Comparison of ENCODE assay signal across 5 mouse cellular contexts in genomic region chr7:29139237-29139636, GRCm38 (mm10). TPM values are rescaled to one million over a fixed set of nuclear protein-coding genes. Genes with fewer than 3 reads are reported as not detected.
DNase-seq lines count a peak whose midpoint lies in the region; TF ChIP-seq lines count a peak whose summit lies in the region.
"Not testable (repeated sequence)": the region's sequence is repeated elsewhere in the genome, so short reads cannot be mapped to it uniquely, and the experiment has no call there.
"Had no signal": no experiment of that assay in that cellular context is flagged by ENCODE, and none has a peak within 500 bp of the region (broad histone marks: within the 10 kb centered on the region; RNA-seq: fewer than 3 reads in every experiment).

No protein-coding gene starts in this region.

- H3K27me3 ChIP-seq in CH12.LX (replicated peaks); MEL (ENCODE audit: control insufficient read depth in 1 of 2, insufficient read depth in 2 of 2, low read length in 2 of 2): not testable (repeated sequence)

- H3K36me3 ChIP-seq in CH12.LX (replicated peaks in 1 of 2; ENCODE audit: control insufficient read depth in 1 of 2, insufficient read depth in 1 of 2, low read length in 1 of 2); MEL (ENCODE audit: control insufficient read depth in 1 of 2, insufficient read depth in 2 of 2, low read length in 2 of 2): not testable (repeated sequence)

- dilution Hi-C loops in CH12.LX (cut with MboI; ENCODE audit: extremely low pct_ligation_motif_present, extremely low pct_unique_long_range_greater_than_20kb, low sequenced_read_pairs) = not testable (repeated sequence)

- not testable (repeated sequence) for H3K4me2 ChIP-seq in CH12.LX (ENCODE audit: insufficient read depth, low read depth, poor library complexity, severe bottlenecking)

- H3K9ac ChIP-seq in CH12.LX (ENCODE audit: insufficient read depth, low read depth); MEL (ENCODE audit: control insufficient read depth, low read depth, low read length, poor library complexity, severe bottlenecking): not testable (repeated sequence)

- peaks cover 12 to 49% of the 10 kb centered on the region in 2 experiments for H3K4me1 ChIP-seq in CH12.LX (ENCODE audit: control insufficient read depth in 1 of 2, insufficient read depth in 2 of 2)
- peaks cover 5 to 12% of the 10 kb centered on the region in 2 experiments for H3K4me1 ChIP-seq in MEL (ENCODE audit: control insufficient read depth in 1 of 2, insufficient read depth in 2 of 2, low read length in 2 of 2)

- DNase-seq in CH12.LX (ENCODE audit: extremely low read depth); MEL (ENCODE audit: low read depth, low spot score): not testable (repeated sequence)

- TF ChIP-seq EP300 in CH12.LX (IDR thresholded peaks at IDR 0.05; ENCODE audit: low read length); MEL (IDR thresholded peaks at IDR 0.05; ENCODE audit: low read depth in 1 of 2, low read length in 2 of 2): not testable (repeated sequence)

- not testable (repeated sequence) for H3K79me2 ChIP-seq in CH12.LX (replicated peaks; ENCODE audit: control insufficient read depth, extremely low read depth, insufficient read depth, poor library complexity, severe bottlenecking); MEL (ENCODE audit: control insufficient read depth, insufficient read depth, low read length, poor library complexity)

- TF ChIP-seq POLR2A in CH12.LX (IDR thresholded peaks at IDR 0.05; ENCODE audit: low read depth, low read length); MEL (IDR thresholded peaks at IDR 0.05; ENCODE audit: control insufficient read depth in 1 of 2, insufficient read depth in 1 of 2, low read depth in 1 of 2, low read length in 2 of 2, poor library complexity in 1 of 2): not testable (repeated sequence)

- not testable (repeated sequence) for H3K4me3 ChIP-seq in CH12.LX (replicated peaks in 1 of 3; ENCODE audit: low read depth in 2 of 3, low read length in 2 of 3, poor library complexity in 1 of 3); MEL (ENCODE audit: control insufficient read depth in 1 of 2, insufficient read depth in 1 of 2, low read depth in 2 of 2, low read length in 2 of 2)

- not testable (repeated sequence) for H3K27ac ChIP-seq in CH12.LX (ENCODE audit: insufficient read depth, low read depth); MEL (ENCODE audit: control insufficient read depth, low read depth, low read length)

- not testable (repeated sequence) for TF ChIP-seq RAD21 in CH12.LX (IDR thresholded peaks at IDR 0.05; ENCODE audit: low read depth, low read length); MEL (IDR thresholded peaks at IDR 0.05; ENCODE audit: low read depth, low read length)

- in situ Hi-C loops in CH12.LX (cut with MboI; ENCODE audit: low pct_ligation_motif_present, low pct_unique_long_range_greater_than_20kb, low sequenced_read_pairs) = not testable (repeated sequence)

- TF ChIP-seq CTCF in CH12.LX (conservative IDR thresholded peaks at IDR 0.05 in 1 of 2, IDR thresholded peaks at IDR 0.05 in 1 of 2; ENCODE audit: low read depth in 2 of 2, low read length in 2 of 2); MEL (IDR thresholded peaks at IDR 0.05 in 2 of 3, conservative IDR thresholded peaks at IDR 0.05 in 1 of 3; ENCODE audit: control insufficient read depth in 1 of 3, insufficient read depth in 1 of 3, low read depth in 2 of 3, low read length in 3 of 3, poor library complexity in 1 of 3, severe bottlenecking in 1 of 3): not testable (repeated sequence)

- H3K9me3 ChIP-seq in CH12.LX (replicated peaks; ENCODE audit: low read length); MEL (replicated peaks; ENCODE audit: insufficient read depth, low read length): not testable (repeated sequence)

TF ChIP-seq in CH12.LX, 34 proteins besides CTCF, POLR2A, EP300 and RAD21:
- peak; percentile 54 for TF ChIP-seq ZNF384 (IDR thresholded peaks at IDR 0.05; ENCODE audit: low read depth, low read length)

TF ChIP-seq in MEL, 35 proteins besides CTCF, POLR2A, EP300 and RAD21:
- TF ChIP-seq ZNF384 (IDR thresholded peaks at IDR 0.05; ENCODE audit: low read depth, low read length) = peak; percentile 79
TF ChIP-seq in MEL: peak in this region for 1; not testable (repeated sequence) for 34.

RNA-seq across cellular contexts. Expression of gene Rasgrp4, which starts 4.6 kb away (rescaled TPM):
- 0.88 and 1.4 TPM in 2 replicates for total RNA-seq in CH12.LX (2012; rRNA removed)
- total RNA-seq in CH12.LX (2014; rRNA removed) = 0.26 and 0.58 TPM in 2 replicates
- polyA plus RNA-seq in CH12.LX (2012; ENCODE audit: insufficient read length, low read depth) = 2.9 and 3.2 TPM in 2 replicates
- total RNA-seq in MEL (2012; rRNA removed) = 0.46 and 0.56 TPM in 2 replicates
- polyA plus RNA-seq in MEL (2012; ENCODE audit: insufficient read depth in 1 of 2, insufficient read length in 2 of 2, low read depth in 1 of 2, low replicate concordance in 2 of 2, missing spikeins in 1 of 2) = 1 to 10 TPM in 1 of 2 experiments, not detected in 1; 1.9 TPM

RNA-seq across cellular contexts. Expression of gene Ryr1, which starts 14.3 kb away (rescaled TPM):
- total RNA-seq in CH12.LX (2012; rRNA removed) = 0.63 and 0.68 TPM in 2 replicates
- total RNA-seq in CH12.LX (2014; rRNA removed) = 0.43 TPM in 2 replicates
- 0.86 and 1.1 TPM in 2 replicates for polyA plus RNA-seq in CH12.LX (2012; ENCODE audit: insufficient read length, low read depth)
- total RNA-seq in MEL (2012; rRNA removed) = 0.16 and 0.27 TPM in 2 replicates
- under 1 TPM in 1 of 2 experiments, not detected in 1; 0.54 TPM for polyA plus RNA-seq in MEL (2012; ENCODE audit: insufficient read depth in 1 of 2, insufficient read length in 2 of 2, low read depth in 1 of 2, low replicate concordance in 2 of 2, missing spikeins in 1 of 2)
- polyA plus RNA-seq: adrenal gland, adult 2 months had no signal

RNA-seq across cellular contexts. Expression of gene Fam98c, which starts 16.8 kb away (rescaled TPM):
- total RNA-seq in CH12.LX (2012; rRNA removed) = 13.8 and 14.5 TPM in 2 replicates
- total RNA-seq in CH12.LX (2014; rRNA removed) = 13.0 and 14.1 TPM in 2 replicates
- 15.2 and 17.9 TPM in 2 replicates for polyA plus RNA-seq in CH12.LX (2012; ENCODE audit: insufficient read length, low read depth)
- 11.2 and 14.3 TPM in 2 replicates for total RNA-seq in MEL (2012; rRNA removed)
- polyA plus RNA-seq in MEL (2012; ENCODE audit: insufficient read depth in 1 of 2, insufficient read length in 2 of 2, low read depth in 1 of 2, low replicate concordance in 2 of 2, missing spikeins in 1 of 2) = 10 to 100 TPM in 1 of 2 experiments, not detected in 1; 32.0 TPM

RNA-seq across cellular contexts. Expression of gene Ggn, which starts 30.8 kb away (rescaled TPM):
- 0.30 and 0.38 TPM in 2 replicates for total RNA-seq in CH12.LX (2012; rRNA removed)
- total RNA-seq in CH12.LX (2014; rRNA removed) = 0.13 TPM in 1 of 2 replicates, not detected in the other
- polyA plus RNA-seq in CH12.LX (2012; ENCODE audit: insufficient read length, low read depth) = 1.0 and 1.5 TPM in 2 replicates
- 0.07 and 0.19 TPM in 2 replicates for total RNA-seq in MEL (2012; rRNA removed)
- 1 to 10 TPM in 1 of 2 experiments, not detected in 1; 1.0 TPM for polyA plus RNA-seq in MEL (2012; ENCODE audit: insufficient read depth in 1 of 2, insufficient read length in 2 of 2, low read depth in 1 of 2, low replicate concordance in 2 of 2, missing spikeins in 1 of 2)
- polyA plus RNA-seq: activated CD4-positive, CD25-positive, alpha-beta regulatory T cell, adult 4 months; CD4-positive, CD25-positive, alpha-beta regulatory T cell, adult 4 months had no signal

RNA-seq across cellular contexts. Expression of gene Spred3, which starts 31.0 kb away (rescaled TPM):
- total RNA-seq in CH12.LX (2012; rRNA removed) (2.2 and 3.3 TPM in 2 replicates), CH12.LX (2014; rRNA removed) (1.2 and 1.6 TPM in 2 replicates), MEL (2012; rRNA removed) (0.42 and 0.62 TPM in 2 replicates)
- polyA plus RNA-seq in CH12.LX (2012; ENCODE audit: insufficient read length, low read depth) (6.0 and 6.6 TPM in 2 replicates), MEL (2012; ENCODE audit: insufficient read depth in 1 of 2, insufficient read length in 2 of 2, low read depth in 1 of 2, low replicate concordance in 2 of 2, missing spikeins in 1 of 2) (1 to 10 TPM in 1 of 2 experiments, not detected in 1; 3.9 TPM)
